16 mouse cellular contexts compared by ENCODE assay signal in the genomic region with DNA sequence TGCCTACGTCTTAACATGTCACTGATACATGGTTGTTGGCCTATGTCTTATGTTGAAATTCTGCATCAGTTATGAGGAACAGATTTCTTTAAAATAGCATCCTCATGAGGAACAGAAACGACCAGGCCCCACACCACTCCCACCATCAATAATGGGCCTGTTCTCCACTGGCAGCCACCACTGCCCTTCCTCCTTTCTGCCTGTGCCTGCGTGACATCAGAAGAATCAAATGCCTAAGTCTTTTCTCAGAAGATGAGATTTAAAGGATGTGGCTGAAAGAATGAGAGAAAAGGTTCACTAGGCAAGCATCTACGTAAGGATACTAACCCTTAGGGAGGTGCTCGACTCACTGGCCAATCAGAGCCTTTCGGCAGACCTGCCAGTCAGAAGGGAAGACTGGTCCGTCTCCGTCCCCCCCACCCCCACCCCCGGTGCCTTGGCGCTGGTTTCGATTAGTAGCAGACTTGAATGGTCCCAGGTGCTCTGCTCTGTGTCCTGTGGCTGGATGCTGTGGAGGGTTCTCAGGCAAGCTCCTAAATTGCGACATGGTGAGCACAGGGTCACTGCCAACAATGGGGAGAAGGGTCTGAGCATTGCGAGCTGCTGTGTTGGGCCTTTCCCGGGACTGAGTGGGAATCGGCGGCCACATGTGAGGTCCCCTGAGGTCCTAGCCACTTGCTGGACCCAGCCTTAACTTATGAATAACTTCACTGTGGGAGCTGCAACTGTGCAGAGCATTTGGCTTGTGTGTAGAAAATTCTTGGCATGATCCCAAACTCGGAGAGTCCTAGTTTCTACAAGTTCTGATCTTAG.
DNase-seq lines count a peak whose midpoint lies in the region; ATAC-seq and TF ChIP-seq lines count a peak whose summit lies in the region.
"Had no signal": no experiment of that assay in that cellular context is flagged by ENCODE, and none has a peak within 500 bp of the region (broad histone marks: within the 10 kb centered on the region; RNA-seq: fewer than 3 reads in every experiment).

No protein-coding gene starts in this region.

- H3K4me2 ChIP-seq in hindbrain, embryonic 12.5 days (replicated peaks): no peak overlapping the region
- H3K4me2 ChIP-seq: embryonic facial prominence, embryonic 13.5 days; lung, embryonic 15.5 days; stomach, embryonic 15.5 days had no signal

- H3K36me3 ChIP-seq in splenic B cell, adult 2 months (ENCODE audit: control insufficient read depth, insufficient read depth, low read length, poor library complexity, severe bottlenecking): no peaks in the 10 kb centered on the region
- H3K36me3 ChIP-seq in hindbrain, embryonic 12.5 days: no peaks in the 10 kb centered on the region
- H3K36me3 ChIP-seq: embryonic facial prominence, embryonic 13.5 days; lung, embryonic 15.5 days; stomach, embryonic 15.5 days had no signal

- TF ChIP-seq CTCF in brain, embryonic 14.5 days (IDR thresholded peaks at IDR 0.05; ENCODE audit: borderline replicate concordance, extremely low read depth, insufficient read depth, insufficient read length): no peak

- intact Hi-C loops in gastrocnemius, postnatal 36 days (cut with DNase I): loop anchor here (5.0 kb wide), 2 partner anchors 63 to 102 kb away; a partner anchor contains a TSS

- no peaks in the 10 kb centered on the region for H3K27me3 ChIP-seq in splenic B cell, adult 2 months (ENCODE audit: control insufficient read depth, insufficient read depth, low read length, poor library complexity, severe bottlenecking)
- no peaks in the 10 kb centered on the region for H3K27me3 ChIP-seq in hindbrain, embryonic 12.5 days
- H3K27me3 ChIP-seq: embryonic facial prominence, embryonic 13.5 days; lung, embryonic 15.5 days; stomach, embryonic 15.5 days had no signal

- DNase-seq in frontal cortex, postnatal 10 days (ENCODE audit: low spot score in 2 of 2): peak; percentile 11 to 17
- DNase-seq in frontal cortex, postnatal 14 days (ENCODE audit: low spot score in 2 of 2): no peak
- DNase-seq in thymus, postnatal 36 days: peak; percentile 3 to 7
- no peak for DNase-seq in thymus, adult 18-20 months
- DNase-seq in brain, embryonic 14.5 days (ENCODE audit: low read depth): peak; percentile 2
- peak; percentile 2 for DNase-seq in splenic B cell, adult 2 months (ENCODE audit: low read depth, low spot score)
- no peak for DNase-seq in gastrocnemius, postnatal 36 days
- DNase-seq: adrenal gland, postnatal 25 days; heart, postnatal 14 days; kidney, adult 9 months; liver had no signal

- no peak for ATAC-seq in hindbrain, embryonic 12.5 days (ENCODE audit: low FRiP score)

- no peak overlapping the region for H3K9ac ChIP-seq in hindbrain, embryonic 12.5 days
- H3K9ac ChIP-seq: embryonic facial prominence, embryonic 13.5 days; lung, embryonic 15.5 days; stomach, embryonic 15.5 days had no signal

- H3K4me3 ChIP-seq in hindbrain, embryonic 12.5 days: no peak overlapping the region
- H3K4me3 ChIP-seq: embryonic facial prominence, embryonic 13.5 days; lung, embryonic 15.5 days; stomach, embryonic 15.5 days had no signal

- TF ChIP-seq POLR2A in brain, embryonic 14.5 days (IDR thresholded peaks at IDR 0.05; ENCODE audit: borderline replicate concordance, extremely low read depth, insufficient read depth, insufficient read length, poor library complexity, severe bottlenecking): no peak

- peaks cover 5% of the 10 kb centered on the region; the same call in 1 of the 2 replicates for H3K9me3 ChIP-seq in hindbrain, embryonic 12.5 days (replicated peaks)
- H3K9me3 ChIP-seq: lung, embryonic 15.5 days; stomach, embryonic 15.5 days had no signal

- 87% methylated on average over 17 of the region's 17 CpGs for WGBS in hindbrain, embryonic 12.5 days

- H3K27ac ChIP-seq in hindbrain, embryonic 12.5 days: no peak overlapping the region
- H3K27ac ChIP-seq: embryonic facial prominence, embryonic 13.5 days; forebrain, embryonic 10.5 days; lung, embryonic 15.5 days; stomach, embryonic 15.5 days had no signal

- peaks cover 5% of the 10 kb centered on the region for H3K4me1 ChIP-seq in hindbrain, embryonic 12.5 days

Comparison
In these comparisons a context has a peak if more than half of its experiments do, and no peak if none do; other contexts are left out.
1. DNase-seq: peak in frontal cortex, postnatal 10 days (2 of 2), thymus, postnatal 36 days (2 of 2), brain, embryonic 14.5 days (single experiment) and splenic B cell, adult 2 months (single experiment); none in frontal cortex, postnatal 14 days (0 of 2), thymus, adult 18-20 months (0 of 2) and gastrocnemius, postnatal 36 days (0 of 2).